Mouse (Mus musculus): ENCODE data around the gene Gpr162. TPM values are rescaled to one million over a fixed set of nuclear protein-coding genes. Genes with fewer than 3 reads are reported as not detected.

Gene Gpr162
- polyA plus RNA-seq, 1 experiment: not detected

DNA sequence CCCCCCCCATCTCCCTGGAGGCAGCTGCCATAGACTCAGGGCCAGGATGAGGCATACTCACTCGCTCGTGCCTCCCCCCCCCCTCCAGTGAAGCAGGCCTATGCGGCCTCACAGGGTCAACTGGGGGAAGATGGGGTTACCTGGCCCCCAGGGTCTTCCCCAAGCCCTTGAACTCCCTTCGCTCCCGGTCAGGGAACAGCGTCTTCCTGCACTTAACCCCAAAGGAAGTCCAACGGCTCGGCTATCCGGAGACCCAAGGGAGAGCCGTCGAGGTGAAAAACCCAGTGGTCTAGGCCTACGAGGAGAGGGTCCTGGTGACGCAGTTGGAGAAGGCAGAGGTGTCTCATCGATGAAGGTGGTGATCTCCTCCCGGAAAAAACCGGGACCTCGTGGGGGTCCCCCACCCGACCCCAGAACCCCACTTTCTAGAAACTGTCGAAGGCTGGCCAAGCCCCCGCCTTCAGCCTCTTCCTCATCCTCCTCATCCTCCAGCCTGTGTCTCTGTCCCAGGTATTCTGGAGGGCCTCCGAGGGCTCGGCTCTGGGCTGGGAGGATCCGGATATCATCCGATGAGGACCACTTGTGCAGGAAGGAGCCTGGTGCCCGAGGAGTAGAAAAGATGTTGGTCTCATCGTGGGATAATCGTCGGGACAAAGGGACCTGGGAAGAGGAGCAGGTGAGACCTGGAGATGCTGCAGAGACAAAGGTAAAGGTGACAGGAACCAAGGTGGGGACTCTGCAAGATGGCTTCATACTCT is 5.0 kb downstream of the Gpr162 start:
- TF ChIP-seq GATA1 (IDR thresholded peaks at IDR 0.05; ENCODE audit: low read length): no peak

DNA sequence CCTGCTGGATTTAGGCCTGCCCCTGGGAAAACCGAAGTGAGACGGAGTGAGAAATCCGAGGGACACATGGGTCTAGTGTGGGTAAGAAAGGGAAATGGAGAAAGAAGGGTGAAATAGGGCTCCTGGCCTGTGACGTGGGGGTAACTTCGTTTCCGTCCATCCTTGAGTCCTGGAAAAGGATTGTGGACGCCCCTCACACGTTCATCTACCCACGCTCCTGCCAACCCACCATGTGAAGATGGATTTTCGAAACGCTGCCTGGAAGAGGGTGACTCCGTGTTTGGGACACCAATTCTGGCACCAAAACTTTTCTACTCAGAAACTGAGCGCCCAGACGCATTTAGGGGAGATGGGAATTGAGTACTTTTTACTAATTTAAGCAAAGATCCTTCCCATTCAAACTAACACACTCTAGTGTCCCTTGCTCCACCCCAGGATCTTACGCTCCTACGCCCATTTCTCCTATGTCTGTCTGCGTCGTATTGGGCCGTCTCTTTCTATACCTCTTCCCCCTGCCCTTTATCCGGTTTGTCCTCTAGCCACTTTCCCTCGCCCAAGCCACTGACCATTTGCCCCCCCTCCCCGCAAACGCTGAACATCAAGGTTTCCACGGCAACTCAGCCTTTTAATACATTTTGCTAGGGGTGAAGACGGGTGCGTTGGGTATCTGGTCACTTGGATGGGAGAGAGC is 5.8 kb downstream of the Gpr162 start:
- TF ChIP-seq GATA1 (IDR thresholded peaks at IDR 0.05; ENCODE audit: low read length): no peak

DNA sequence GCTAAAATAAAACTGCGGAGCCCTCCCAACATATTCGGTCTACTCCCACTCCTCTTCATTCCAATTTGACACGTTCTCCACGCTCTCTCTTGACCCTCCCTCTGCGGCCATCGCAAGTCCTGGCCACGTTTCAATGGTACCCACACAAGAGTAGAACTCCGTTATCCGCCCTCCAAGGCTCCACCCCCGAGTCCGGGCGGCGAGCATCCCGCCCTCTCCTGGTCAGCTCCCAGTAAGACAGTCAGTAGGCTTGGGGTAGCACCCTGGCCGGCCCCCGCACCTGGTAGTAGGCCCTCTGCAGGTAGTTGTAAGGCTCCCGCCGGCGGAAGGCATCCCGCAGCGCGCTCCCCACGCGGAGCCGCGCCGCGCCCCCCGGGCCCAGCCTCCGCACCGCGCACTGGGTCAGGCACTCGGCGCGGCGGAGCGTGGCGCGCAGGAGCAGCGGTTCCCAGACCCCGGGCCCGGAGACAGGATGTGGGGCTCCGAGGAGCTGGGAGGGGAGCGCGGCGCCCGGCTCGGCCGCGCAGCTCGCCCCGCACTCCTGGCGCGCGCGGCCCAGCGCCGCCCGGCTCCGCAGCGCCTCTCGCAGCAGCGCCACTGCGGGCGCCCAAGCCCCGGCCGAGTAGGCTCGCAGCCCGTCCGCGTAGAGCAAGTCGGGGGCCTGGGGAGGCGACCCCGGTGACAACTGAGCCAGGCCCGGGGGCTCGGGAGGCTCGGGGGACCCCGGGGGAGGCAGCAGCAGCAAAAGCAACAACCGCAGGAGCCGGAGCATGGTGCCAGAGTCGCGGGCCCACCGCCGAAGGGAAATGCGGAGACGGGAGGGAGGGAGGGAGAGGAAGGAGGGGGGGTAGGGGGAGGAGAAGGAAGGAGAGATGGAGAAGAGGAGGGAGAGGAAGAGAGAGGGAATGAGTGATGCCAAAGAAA is 6.6 kb downstream of the Gpr162 start, which contains the start of gene P3h3:
Gene P3h3, minus strand, starts transcription at position 837 of the 924 bp plus-strand sequence.
- no peak for TF ChIP-seq GATA1 (IDR thresholded peaks at IDR 0.05; ENCODE audit: low read length)

- no peak for TF ChIP-seq GATA1 (IDR thresholded peaks at IDR 0.05; ENCODE audit: low read length)
Measured at GRCm38 (mm10) chr6:124856321-124856720, 7.5 kb downstream of the Gpr162 start.

- TF ChIP-seq GATA1 (IDR thresholded peaks at IDR 0.05; ENCODE audit: low read length): no peak
Measured at GRCm38 (mm10) chr6:124854647-124855046, 9.1 kb downstream of the Gpr162 start.

GRCm38 (mm10) chr6:124850535-124850934 is 13.2 kb downstream of the Gpr162 start:
- no peak for TF ChIP-seq GATA1 (IDR thresholded peaks at IDR 0.05; ENCODE audit: low read length)

GRCm38 (mm10) chr6:124847305-124847704 is 16.5 kb downstream of the Gpr162 start:
- no peak for TF ChIP-seq GATA1 (IDR thresholded peaks at IDR 0.05; ENCODE audit: low read length)

- TF ChIP-seq GATA1 (IDR thresholded peaks at IDR 0.05; ENCODE audit: low read length): peak; percentile 30
Measured at GRCm38 (mm10) chr6:124840241-124841167, 23.3 kb downstream of the Gpr162 start, which contains the start of gene Gnb3. TSS of gene Gnb3 (minus strand) at chr6:124840275.

DNA sequence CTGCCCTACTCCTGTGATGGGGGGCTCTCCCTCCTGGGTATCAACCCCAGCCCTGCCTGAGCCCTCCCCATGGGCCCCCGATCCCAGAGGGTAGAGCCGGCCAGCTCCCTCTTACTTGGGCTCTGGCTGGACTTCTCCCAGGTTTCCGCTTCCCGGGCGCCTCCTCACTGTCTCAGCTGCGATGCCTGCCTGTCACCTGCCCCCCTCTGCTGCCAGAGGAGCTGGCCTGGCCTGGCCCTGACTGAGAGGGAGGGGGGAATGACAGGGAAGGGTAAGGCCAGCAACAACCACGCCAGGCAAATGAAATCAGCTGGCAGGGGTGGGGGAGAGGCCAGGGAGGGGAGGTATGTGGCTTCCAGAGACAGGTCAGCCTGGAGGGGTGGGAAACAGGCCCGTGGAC is 24.0 kb downstream of the Gpr162 start:
- TF ChIP-seq GATA1 (IDR thresholded peaks at IDR 0.05; ENCODE audit: low read length): no peak

- no peak for TF ChIP-seq GATA1 (IDR thresholded peaks at IDR 0.05; ENCODE audit: low read length)
Measured at GRCm38 (mm10) chr6:124836411-124836810, 27.4 kb downstream of the Gpr162 start.

DNA sequence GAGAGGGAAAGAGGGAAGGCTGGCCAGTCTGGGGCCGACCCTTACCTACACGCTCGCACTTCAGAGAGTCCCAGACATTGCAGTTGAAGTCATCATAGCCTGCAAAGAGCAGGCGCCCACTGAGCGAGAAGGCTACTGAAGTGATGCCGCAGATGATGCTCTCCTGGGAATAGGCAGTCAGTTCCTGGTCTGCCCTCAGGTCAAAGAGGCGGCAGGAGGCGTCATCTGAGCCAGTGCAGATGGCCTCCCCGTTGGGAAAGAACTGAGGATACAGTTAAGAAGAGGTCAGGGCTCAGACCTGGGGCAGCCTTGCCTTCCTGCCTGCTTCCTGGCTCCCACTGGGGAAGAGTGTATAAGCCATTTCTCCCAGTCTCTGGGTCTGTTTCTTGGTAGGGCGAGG is 28.3 kb downstream of the Gpr162 start:
- no peak for TF ChIP-seq GATA1 (IDR thresholded peaks at IDR 0.05; ENCODE audit: low read length)

DNA sequence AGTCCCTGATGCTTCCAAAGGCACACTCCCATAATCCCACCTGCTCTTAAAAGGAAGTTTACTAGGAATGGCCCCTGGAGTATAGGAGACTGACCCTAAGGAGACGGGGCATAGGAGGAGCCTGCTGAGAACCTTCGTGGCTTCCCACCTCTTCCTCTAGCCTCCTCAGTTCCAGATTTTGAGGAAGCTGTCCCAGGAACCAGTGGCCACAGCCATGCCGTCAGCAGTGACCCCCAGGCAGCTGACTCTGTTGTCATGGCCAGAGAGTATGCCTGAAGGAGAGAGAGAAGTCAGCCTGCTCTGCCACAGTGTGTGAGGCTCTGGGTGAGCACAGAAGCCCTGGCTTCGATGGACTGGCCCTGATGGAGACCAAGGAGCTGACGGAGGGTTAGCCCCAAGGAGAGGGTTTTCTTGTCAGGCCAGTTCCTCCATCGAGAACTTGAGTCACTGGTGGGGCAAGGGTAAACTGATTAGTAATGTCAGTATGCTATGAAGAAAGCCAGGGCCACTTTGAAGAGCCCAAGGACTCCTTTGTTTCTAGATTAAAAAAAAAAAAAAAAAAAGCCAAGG is 29.2 kb downstream of the Gpr162 start:
- TF ChIP-seq GATA1 (IDR thresholded peaks at IDR 0.05; ENCODE audit: low read length): no peak

- TF ChIP-seq GATA1 (IDR thresholded peaks at IDR 0.05; ENCODE audit: low read length): no peak
Measured at GRCm38 (mm10) chr6:124831649-124832048, 32.1 kb downstream of the Gpr162 start.

Measured in G1E-ER4 (cell line).